Mouse (Mus musculus) hindbrain, embryonic 11.5 days (tissue): Measurements from ENCODE around the gene Nt5e. TPM values are rescaled to one million over a fixed set of nuclear protein-coding genes. Genes with fewer than 3 reads are reported as not detected.

Source experiments
- ATAC-seq: fragments of 200-750 bp; cut with Nextera tagmentation; 2 replicates; pipeline ENCODE4 v1.8.0; 2017; ENCODE audit warnings: mild to moderate bottlenecking, moderate TSS enrichment, moderate library complexity; ENCODE audit not compliant: low FRiP score
- DNase-seq: peaks from one replicate; pipeline ENCODE4 v3.0.0-alpha.2; 2015; ENCODE audit warnings: low spot score
- H3K27ac ChIP-seq: fragments of 300-500 bp; sonication (generic); 2 replicates; pipeline ENCODE4 v1.5.1; 2014; ENCODE audit warnings: mild to moderate bottlenecking, low read depth, low read length
- H3K27me3 ChIP-seq: fragments of 300-500 bp; sonication (generic); 2 replicates; pipeline ENCODE4 v1.6.1; 2014; ENCODE audit warnings: mild to moderate bottlenecking, low read length, moderate library complexity, mixed read lengths; ENCODE audit not compliant: control insufficient read depth, insufficient read depth
- H3K36me3 ChIP-seq: fragments of 300-500 bp; sonication (generic); 2 replicates; pipeline ENCODE4 v1.6.1; 2014; ENCODE audit warnings: mild to moderate bottlenecking, low read length, moderate library complexity, mixed read lengths; ENCODE audit not compliant: control insufficient read depth, insufficient read depth
- H3K4me1 ChIP-seq: fragments of 300-500 bp; sonication (generic); replicated peaks from 2 replicates; pipeline ENCODE4 v1.6.1; 2014; ENCODE audit warnings: low read length, mixed read lengths; ENCODE audit not compliant: control insufficient read depth, insufficient read depth
- H3K4me2 ChIP-seq: fragments of 300-500 bp; sonication (generic); replicated peaks from 2 replicates; pipeline ENCODE4 v1.6.1; 2014; ENCODE audit warnings: mild to moderate bottlenecking, low read depth, low read length
- H3K4me3 ChIP-seq: fragments of 300-500 bp; sonication (generic); 2 replicates; pipeline ENCODE4 v1.5.1; 2014; ENCODE audit warnings: low read depth, low read length
- H3K9ac ChIP-seq: fragments of 300-500 bp; sonication (generic); 2 replicates; pipeline ENCODE4 v1.6.1; 2014; ENCODE audit warnings: low read depth, low read length
- H3K9me3 ChIP-seq: fragments of 300-500 bp; sonication (generic); 2 replicates; pipeline ENCODE4 v1.6.1; 2016; ENCODE audit warnings: low read length; ENCODE audit not compliant: control insufficient read depth
- WGBS: fragments of 180-500 bp; shearing (Covaris S2); extraction: QIAGEN DNeasy Blood & Tissue Kit; methylation state at CpG from one replicate; pipeline ENCODE4 v1.1.7; 2014; 5-methylcytosine and 5-hydroxymethylcytosine counted together
- polyA plus RNA-seq: library from polyadenylated mRNA; unstranded; fragments of >200 nt; fragmentation: Nextera tagmentation; extraction: Ambion mirVana; gene quantifications from 2 replicates; pipeline ENCODE4 v1.2.1, GENCODE M21; 2014

Gene Nt5e
- polyA plus RNA-seq, 1 experiment from 2014 or later = 2.1 TPM

- Histone ChIP-seq H3K27ac (no peak overlapping the region), H3K9ac (no peak overlapping the region), H3K9me3 (no peaks in the 10 kb centered on the region), H3K4me1 (no peaks in the 10 kb centered on the region), H3K4me3 (no peak overlapping the region), H3K27me3 (no peaks in the 10 kb centered on the region), H3K36me3 (no peaks in the 10 kb centered on the region), H3K4me2 (no peak overlapping the region)
- ATAC-seq (no peak), DNase-seq (no peak)
- WGBS = 82% methylated on average over 4 of the region's 4 CpGs
Measured at GRCm38 (mm10) chr9:88366308-88366707, 39.3 kb downstream of the Nt5e start.

- Histone ChIP-seq H3K9ac (no peak overlapping the region), H3K4me3 (no peak overlapping the region), H3K9me3 (no peaks in the 10 kb centered on the region), H3K27me3 (no peaks in the 10 kb centered on the region), H3K27ac (no peak overlapping the region), H3K4me2 (no peak overlapping the region), H3K36me3 (no peaks in the 10 kb centered on the region), H3K4me1 (no peaks in the 10 kb centered on the region)
- WGBS = 79% methylated on average over 4 of the region's 4 CpGs
- no peak for DNase-seq
- ATAC-seq = no peak
Measured at GRCm38 (mm10) chr9:88366819-88367218, 39.8 kb downstream of the Nt5e start.

GRCm38 (mm10) chr9:88367322-88367721, 40.3 kb downstream of the Nt5e start:
- Histone ChIP-seq H3K4me2 (no peak overlapping the region), H3K36me3 (no peaks in the 10 kb centered on the region), H3K9me3 (no peaks in the 10 kb centered on the region), H3K27me3 (no peaks in the 10 kb centered on the region), H3K4me1 (no peaks in the 10 kb centered on the region), H3K9ac (no peak overlapping the region), H3K4me3 (no peak overlapping the region), H3K27ac (no peak overlapping the region)
- 74% methylated on average over 5 of the region's 5 CpGs for WGBS
- DNase-seq = no peak
- no peak for ATAC-seq

GRCm38 (mm10) chr9:88367751-88368150, 40.8 kb downstream of the Nt5e start:
- no peak overlapping the region for H3K4me3 ChIP-seq
- ATAC-seq = no peak
- H3K27me3 ChIP-seq = no peaks in the 10 kb centered on the region
- no peak overlapping the region for H3K27ac ChIP-seq
- H3K9ac ChIP-seq = no peak overlapping the region
- H3K9me3 ChIP-seq = no peaks in the 10 kb centered on the region
- no peak overlapping the region for H3K4me2 ChIP-seq
- no peaks in the 10 kb centered on the region for H3K4me1 ChIP-seq
- DNase-seq = no peak
- 69% methylated on average over 1 of the region's 1 CpGs for WGBS
- no peaks in the 10 kb centered on the region for H3K36me3 ChIP-seq

GRCm38 (mm10) chr9:88368476-88368875, 41.5 kb downstream of the Nt5e start:
- H3K9me3 ChIP-seq = no peaks in the 10 kb centered on the region
- 92% methylated on average over 5 of the region's 5 CpGs for WGBS
- H3K9ac ChIP-seq = no peak overlapping the region
- ATAC-seq (no peak), DNase-seq (no peak)
- H3K36me3 ChIP-seq = no peaks in the 10 kb centered on the region
- H3K27ac ChIP-seq = no peak overlapping the region
- no peaks in the 10 kb centered on the region for H3K4me1 ChIP-seq
- no peak overlapping the region for H3K4me2 ChIP-seq
- H3K27me3 ChIP-seq = no peaks in the 10 kb centered on the region
- no peak overlapping the region for H3K4me3 ChIP-seq

- Histone ChIP-seq H3K4me3 (no peak overlapping the region), H3K4me1 (no peaks in the 10 kb centered on the region), H3K9me3 (no peaks in the 10 kb centered on the region), H3K9ac (no peak overlapping the region), H3K27me3 (no peaks in the 10 kb centered on the region), H3K27ac (no peak overlapping the region), H3K36me3 (no peaks in the 10 kb centered on the region), H3K4me2 (no peak overlapping the region)
- DNase-seq (no peak), ATAC-seq (no peak)
- 100% methylated on average over 2 of the region's 2 CpGs for WGBS
Measured at GRCm38 (mm10) chr9:88369666-88370065, 42.7 kb downstream of the Nt5e start.

GRCm38 (mm10) chr9:88371201-88371600, 44.2 kb downstream of the Nt5e start:
- H3K27ac ChIP-seq = no peak overlapping the region
- no peak overlapping the region for H3K4me2 ChIP-seq
- no peaks in the 10 kb centered on the region for H3K9me3 ChIP-seq
- WGBS = 86% methylated on average over 2 of the region's 2 CpGs
- H3K36me3 ChIP-seq = no peaks in the 10 kb centered on the region
- no peaks in the 10 kb centered on the region for H3K4me1 ChIP-seq
- H3K4me3 ChIP-seq = no peak overlapping the region
- H3K9ac ChIP-seq = no peak overlapping the region
- no peak for ATAC-seq
- DNase-seq = no peak
- H3K27me3 ChIP-seq = no peaks in the 10 kb centered on the region

- DNase-seq (no peak), ATAC-seq (no peak)
- Histone ChIP-seq H3K4me3 (no peak overlapping the region), H3K4me1 (no peaks in the 10 kb centered on the region), H3K36me3 (no peaks in the 10 kb centered on the region), H3K9me3 (no peaks in the 10 kb centered on the region), H3K9ac (no peak overlapping the region), H3K27me3 (no peaks in the 10 kb centered on the region), H3K4me2 (no peak overlapping the region), H3K27ac (no peak overlapping the region)
- 86% methylated on average over 2 of the region's 2 CpGs for WGBS
Measured at GRCm38 (mm10) chr9:88373001-88373400, 46.0 kb downstream of the Nt5e start.

- no peak overlapping the region for H3K4me2 ChIP-seq
- H3K9me3 ChIP-seq = no peaks in the 10 kb centered on the region
- ATAC-seq = no peak
- 87% methylated on average over 5 of the region's 5 CpGs for WGBS
- H3K9ac ChIP-seq = no peak overlapping the region
- DNase-seq = no peak
- no peak overlapping the region for H3K27ac ChIP-seq
- no peaks in the 10 kb centered on the region for H3K36me3 ChIP-seq
- H3K4me3 ChIP-seq = no peak overlapping the region
- no peaks in the 10 kb centered on the region for H3K27me3 ChIP-seq
- no peaks in the 10 kb centered on the region for H3K4me1 ChIP-seq
Measured at GRCm38 (mm10) chr9:88377483-88377882, 50.5 kb downstream of the Nt5e start.
